8 mouse cellular contexts compared by ENCODE assay signal in genomic region chr15:96135250-96135731, GRCm38 (mm10).
A peak's percentile ranks its signal among the peaks of the same experiment; 100 is the strongest.
DNase-seq lines count a peak whose midpoint lies in the region; ATAC-seq lines count a peak whose summit lies in the region.

No protein-coding gene starts in this region.

- H3K27ac ChIP-seq in heart, embryonic 10.5 days = peak overlapping the region; percentile 17; the same call in 1 of the 2 replicates
- no peak overlapping the region for H3K27ac ChIP-seq in midbrain, embryonic 13.5 days

- no peak for DNase-seq in heart, embryonic 10.5 days (ENCODE audit: low spot score)
- DNase-seq in heart, adult 18-20 months = no peak
- peak; percentile 28 for DNase-seq in embryo, embryonic 10 days (ENCODE audit: low spot score)
- peak; percentile 18 to 39 for DNase-seq in heart, postnatal 10 days
- DNase-seq in testis, postnatal 14 days (ENCODE audit: low spot score) = no peak
- DNase-seq in kidney, adult 9 months = no peak

- no peaks in the 10 kb centered on the region for H3K9me3 ChIP-seq in heart, embryonic 10.5 days
- no peaks in the 10 kb centered on the region for H3K9me3 ChIP-seq in midbrain, embryonic 13.5 days

- H3K4me1 ChIP-seq in heart, embryonic 10.5 days = peaks cover 39% of the 10 kb centered on the region
- peaks cover 7% of the 10 kb centered on the region; the same call in 1 of the 2 replicates for H3K4me1 ChIP-seq in midbrain, embryonic 13.5 days (replicated peaks)

- H3K4me3 ChIP-seq in heart, embryonic 10.5 days = peak overlapping the region; percentile 42
- H3K4me3 ChIP-seq in midbrain, embryonic 13.5 days (replicated peaks) = no peak overlapping the region

- no peak overlapping the region for H3K9ac ChIP-seq in midbrain, embryonic 13.5 days (replicated peaks)

- peak; percentile 40; the same call in 1 of the 2 replicates for ATAC-seq in midbrain, embryonic 13.5 days
- no peak for ATAC-seq in megakaryocyte, adult 5-6 weeks (ENCODE audit: poor library complexity, severe bottlenecking)

- no peaks in the 10 kb centered on the region for H3K27me3 ChIP-seq in heart, embryonic 10.5 days (ENCODE audit: insufficient read depth, poor library complexity, severe bottlenecking)
- no peaks in the 10 kb centered on the region for H3K27me3 ChIP-seq in midbrain, embryonic 13.5 days

- no peak overlapping the region for H3K4me2 ChIP-seq in midbrain, embryonic 13.5 days (replicated peaks)

- 9% methylated on average over 13 of the region's 13 CpGs for WGBS in heart, embryonic 10.5 days
- WGBS in midbrain, embryonic 13.5 days = 18% methylated on average over 13 of the region's 13 CpGs

- no peaks in the 10 kb centered on the region for H3K36me3 ChIP-seq in heart, embryonic 10.5 days
- H3K36me3 ChIP-seq in midbrain, embryonic 13.5 days = no peaks in the 10 kb centered on the region

- intact Hi-C loops in heart, postnatal 10 days (cut with DNase I) = no loop called here

Comparison
In these comparisons a context has a peak if more than half of its experiments do, and no peak if none do; other contexts are left out.
1. DNase-seq: peak in embryo, embryonic 10 days (single experiment) and heart, postnatal 10 days (2 of 2); none in heart, embryonic 10.5 days (single experiment), heart, adult 18-20 months (0 of 2), testis, postnatal 14 days (single experiment) and kidney, adult 9 months (single experiment).